Mouse (Mus musculus): ENCODE measurements around the gene E030030I06Rik. TPM values are rescaled to one million over a fixed set of nuclear protein-coding genes. Genes with fewer than 3 reads are reported as not detected.

E030030I06Rik gene
- total RNA-seq (2023) = 36.6 TPM

DNA sequence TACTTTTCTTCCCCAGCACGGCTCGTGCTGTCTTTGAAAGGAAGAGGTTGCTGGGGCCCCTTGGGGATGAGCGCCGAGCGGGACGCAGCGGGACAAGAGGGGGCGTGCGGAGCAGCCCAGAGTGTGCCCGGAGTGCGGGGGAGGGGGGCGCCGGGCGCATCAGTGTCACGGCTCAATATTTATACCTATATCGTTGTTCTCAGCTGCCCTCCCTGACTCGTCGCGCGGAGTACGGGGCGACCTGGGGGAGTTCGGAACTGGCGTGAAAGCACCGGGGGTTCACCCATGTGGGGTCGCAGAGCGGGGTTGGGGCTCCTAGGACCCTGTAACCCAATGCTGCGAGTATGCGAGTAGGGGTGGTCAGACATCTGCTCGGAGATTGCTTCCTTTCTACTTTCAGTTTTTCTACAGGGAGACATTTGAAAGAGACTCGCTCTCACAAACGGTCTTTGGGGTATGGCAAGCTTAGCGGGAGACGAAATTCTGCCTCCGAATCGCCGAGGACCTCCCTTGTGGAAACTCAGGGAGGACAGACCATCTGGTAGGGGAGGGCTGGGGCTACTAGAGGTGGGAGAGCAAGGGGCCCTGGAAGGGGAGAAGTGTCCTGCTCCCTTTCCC is at the start of gene E030030I06Rik:
Gene E030030I06Rik, minus strand, starts transcription at position 198 of the 618 bp plus-strand sequence.

DNA sequence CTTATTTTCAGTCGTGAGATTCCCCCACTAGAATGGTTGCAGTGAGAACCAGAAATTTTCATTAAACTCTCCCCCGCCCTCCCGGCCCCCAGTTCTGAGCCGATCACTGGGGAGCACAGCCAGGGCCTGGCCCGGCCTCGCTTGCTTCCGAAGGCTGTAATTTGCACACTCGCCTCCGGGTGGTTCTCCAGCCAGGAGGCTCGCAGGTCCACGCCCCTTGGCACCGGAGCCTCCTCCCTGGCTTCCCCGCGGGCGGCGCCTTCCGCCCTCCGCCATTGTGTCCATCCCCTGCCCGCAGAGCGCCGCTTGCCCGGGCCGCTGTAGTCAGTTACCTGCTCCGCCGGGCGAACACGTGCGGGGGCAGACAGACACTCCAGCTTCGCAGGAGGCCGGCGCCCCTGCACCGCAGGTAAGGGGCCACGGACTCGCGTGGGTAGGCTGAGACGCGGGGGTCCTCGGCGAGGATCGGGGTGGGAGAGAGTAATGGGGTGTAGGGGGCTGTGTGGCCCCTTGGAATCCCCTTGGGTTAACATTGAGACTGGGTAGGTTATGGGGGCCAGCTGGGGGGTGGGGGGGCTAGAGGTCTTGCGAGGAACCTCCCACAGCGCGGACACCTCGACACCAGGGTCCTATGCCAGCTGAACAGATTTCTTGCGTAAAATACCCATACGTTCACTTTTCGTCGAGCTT is 9.4 kb upstream of the E030030I06Rik start, which contains the start of the genes Raet1e and H60b:
Gene Raet1e, plus strand, starts transcription at position 260 of the 690 bp plus-strand sequence.
Gene H60b, plus strand, starts transcription at position 277 of the 690 bp plus-strand sequence.

DNA sequence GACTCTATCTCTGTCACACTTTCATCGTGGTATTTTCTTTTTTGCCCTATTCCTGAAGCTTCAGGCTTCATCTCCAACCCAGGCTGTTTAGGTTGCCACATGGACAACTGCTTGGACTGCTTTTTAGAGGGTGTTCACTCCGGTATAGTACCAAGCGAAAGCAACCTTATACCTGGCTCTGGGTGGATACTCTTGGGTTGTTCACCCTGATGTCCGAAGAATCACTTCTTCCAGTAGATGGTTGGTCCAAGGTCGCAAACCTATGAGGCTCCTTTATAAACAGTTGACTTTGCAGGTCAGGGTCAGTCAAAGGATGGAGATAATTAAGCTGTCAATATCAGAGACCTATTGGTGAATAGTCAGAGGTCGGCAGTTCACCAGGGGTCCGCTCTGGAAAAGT is 81.1 kb downstream of the E030030I06Rik start, which contains the start of gene 4930444G20Rik:
Gene 4930444G20Rik, minus strand, starts transcription at position 101 of the 400 bp plus-strand sequence.

Other genes starting within 250 kb of the E030030I06Rik start
- not detected for gene 4930444G20Rik, start 81.2 kb downstream of the E030030I06Rik start, total RNA-seq (2023)
- gene Raet1e, start 9.3 kb upstream of the E030030I06Rik start, total RNA-seq (2023) = not detected
- gene H60b, start 9.3 kb upstream of the E030030I06Rik start, total RNA-seq (2023) = 0.98 TPM
- gene Raet1d, start 211.3 kb upstream of the E030030I06Rik start, total RNA-seq (2023) = not detected

Measured in CD8-positive naive resting alpha-beta T cell, adult 57 days (primary cell).